Mouse (Mus musculus) forebrain, postnatal 0 days (tissue): ENCODE measurements at regions not wholly inside any gene's neighbourhood (a gene's known extent, or its start where the extent isn't known, plus 50 kb on each side); places are given as distances from the start of the nearest gene placed in this dataset.

Source experiments
- ATAC-seq: fragments of 200-750 bp; cut with Nextera tagmentation; 2 replicates; pipeline ENCODE4 v1.8.0; 2017; ENCODE audit warnings: mild to moderate bottlenecking, moderate library complexity
- DNase-seq: peaks from one replicate; pipeline ENCODE4 v3.0.0-alpha.2; 2015
- H3K27ac ChIP-seq: fragments of 300-500 bp; sonication (generic); 2 replicates; pipeline ENCODE4 v1.5.1; 2014; ENCODE audit warnings: low read depth, mild to moderate bottlenecking, antibody characterized with exemption, low read length, moderate library complexity, mixed read lengths
- H3K27me3 ChIP-seq: fragments of 300-500 bp; sonication (generic); 2 replicates; pipeline ENCODE4 v1.6.1; 2014; ENCODE audit warnings: mild to moderate bottlenecking, low read length, mixed read lengths; ENCODE audit not compliant: insufficient read depth
- H3K36me3 ChIP-seq: fragments of 300-500 bp; sonication (generic); 2 replicates; pipeline ENCODE4 v1.6.1; 2014; ENCODE audit warnings: mild to moderate bottlenecking, moderate library complexity; ENCODE audit not compliant: insufficient read depth
- H3K4me1 ChIP-seq: fragments of 300-500 bp; sonication (generic); 2 replicates; pipeline ENCODE4 v1.6.1; 2014; ENCODE audit warnings: antibody characterized with exemption; ENCODE audit not compliant: insufficient read depth
- H3K4me2 ChIP-seq: fragments of 300-500 bp; sonication (generic); 2 replicates; pipeline ENCODE4 v1.6.1; 2014; ENCODE audit warnings: low read depth, mild to moderate bottlenecking, moderate library complexity
- H3K4me3 ChIP-seq: fragments of 300-500 bp; sonication (generic); 2 replicates; pipeline ENCODE4 v1.5.1; 2014; ENCODE audit warnings: low read depth, low read length, mixed read lengths
- H3K9ac ChIP-seq: fragments of 300-500 bp; sonication (generic); 2 replicates; pipeline ENCODE4 v1.6.1; 2014; ENCODE audit warnings: mild to moderate bottlenecking
- H3K9me3 ChIP-seq: fragments of 300-500 bp; sonication (generic); 2 replicates; pipeline ENCODE4 v1.6.1; 2016; ENCODE audit warnings: low read length
- CTCF ChIP-seq: sonication (generic); IDR thresholded peaks from 2 replicates; pipeline ENCODE4 v1.5.1; 2016; ENCODE audit warnings: antibody characterized with exemption, control low read depth, low read depth
- whole genome bisulfite sequencing: fragments of 180-500 bp; shearing (Covaris S2); extraction: QIAGEN DNeasy Blood & Tissue Kit; methylation state at CpG from one replicate; pipeline ENCODE4 v1.1.7; 2014; 5-methylcytosine and 5-hydroxymethylcytosine counted together

- no peak for ATAC-seq
- no peaks in the 10 kb centered on the region for H3K27me3 ChIP-seq
- no peak overlapping the region for H3K27ac ChIP-seq
- no peaks in the 10 kb centered on the region for H3K4me1 ChIP-seq
- no peak overlapping the region for H3K4me3 ChIP-seq
- no peaks in the 10 kb centered on the region for H3K36me3 ChIP-seq
- H3K9ac ChIP-seq: no peak overlapping the region
- no peak overlapping the region for H3K4me2 ChIP-seq
- TF ChIP-seq CTCF: no peak
- WGBS: 79% methylated on average over 2 of the region's 2 CpGs
- DNase-seq: no peak
- H3K9me3 ChIP-seq: no peaks in the 10 kb centered on the region
Observed at GRCm38 (mm10) chr7:138051696-138052095, 345.8 kb downstream of the Tcerg1l start.

- WGBS: 80% methylated on average over 8 of the region's 8 CpGs
Observed at GRCm38 (mm10) chr7:138054756-138055155, 342.8 kb downstream of the Tcerg1l start.

DNA sequence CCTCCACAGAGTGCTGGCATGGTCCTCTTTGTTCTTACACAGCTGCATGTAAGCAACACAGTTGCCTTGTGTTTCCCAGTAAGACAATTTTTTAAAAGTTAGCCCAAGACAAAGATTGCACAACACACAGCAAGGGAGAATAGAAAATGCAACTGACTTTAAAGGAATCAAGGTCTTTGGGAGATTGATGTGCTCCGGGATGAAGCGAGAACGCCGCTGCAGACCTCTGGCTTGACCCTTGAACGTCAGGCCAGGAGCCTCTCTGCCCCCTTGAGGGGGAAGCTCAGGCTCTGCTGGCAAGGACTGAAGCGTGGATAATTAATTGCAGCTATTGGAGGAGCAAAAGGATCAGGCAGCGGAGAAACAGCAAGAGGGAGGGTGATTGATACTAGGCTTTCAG lies 336.4 kb downstream of the Tcerg1l start:
- H3K4me2 ChIP-seq: no peak overlapping the region
- H3K27ac ChIP-seq: no peak overlapping the region
- H3K4me1 ChIP-seq: no peaks in the 10 kb centered on the region
- 48% methylated on average over 7 of the region's 7 CpGs for WGBS
- H3K4me3 ChIP-seq: no peak overlapping the region
- no peaks in the 10 kb centered on the region for H3K27me3 ChIP-seq
- no peaks in the 10 kb centered on the region for H3K36me3 ChIP-seq
- H3K9me3 ChIP-seq: no peaks in the 10 kb centered on the region
- no peak for TF ChIP-seq CTCF
- ATAC-seq (no peak), DNase-seq (no peak)
- no peak overlapping the region for H3K9ac ChIP-seq

More at GRCm38 (mm10) chr7:138054756-138055155, 342.8 kb downstream of the Tcerg1l start:
- Histone ChIP-seq H3K27me3 (no peaks in the 10 kb centered on the region), H3K4me1 (no peaks in the 10 kb centered on the region), H3K9me3 (no peaks in the 10 kb centered on the region), H3K36me3 (no peaks in the 10 kb centered on the region), H3K4me2 (no peak overlapping the region), H3K4me3 (no peak overlapping the region), H3K9ac (no peak overlapping the region), H3K27ac (no peak overlapping the region)
- ATAC-seq (no peak), DNase-seq (no peak)
- TF ChIP-seq CTCF: no peak

- WGBS: 70% methylated on average over 4 of the region's 4 CpGs
- TF ChIP-seq CTCF: no peak
- Histone ChIP-seq H3K4me3 (no peak overlapping the region), H3K4me1 (no peaks in the 10 kb centered on the region), H3K9me3 (no peaks in the 10 kb centered on the region), H3K27ac (no peak overlapping the region), H3K4me2 (no peak overlapping the region), H3K9ac (no peak overlapping the region), H3K36me3 (no peaks in the 10 kb centered on the region), H3K27me3 (no peaks in the 10 kb centered on the region)
- DNase-seq (no peak), ATAC-seq (no peak)
Observed at GRCm38 (mm10) chr7:138066921-138067320, 330.6 kb downstream of the Tcerg1l start.

- Histone ChIP-seq H3K9ac (no peak overlapping the region), H3K27me3 (no peaks in the 10 kb centered on the region), H3K9me3 (no peaks in the 10 kb centered on the region), H3K4me1 (no peaks in the 10 kb centered on the region), H3K4me2 (no peak overlapping the region), H3K4me3 (no peak overlapping the region), H3K27ac (no peak overlapping the region), H3K36me3 (no peaks in the 10 kb centered on the region)
- no peak for TF ChIP-seq CTCF
- 54% methylated on average over 3 of the region's 3 CpGs for WGBS
- DNase-seq: peak; percentile 17
- ATAC-seq: peak; percentile 32
Observed at GRCm38 (mm10) chr7:138075231-138075630, 322.3 kb downstream of the Tcerg1l start.

- H3K27ac ChIP-seq: no peak overlapping the region
- no peaks in the 10 kb centered on the region for H3K36me3 ChIP-seq
- H3K9me3 ChIP-seq: no peaks in the 10 kb centered on the region
- no peak overlapping the region for H3K4me3 ChIP-seq
- no peak overlapping the region for H3K9ac ChIP-seq
- DNase-seq: peak; percentile 75
- H3K27me3 ChIP-seq: no peaks in the 10 kb centered on the region
- peak; percentile 83 for TF ChIP-seq CTCF
- no peaks in the 10 kb centered on the region for H3K4me1 ChIP-seq
- WGBS: 18% methylated on average over 5 of the region's 5 CpGs
- ATAC-seq: peak; percentile 36; the same call in 1 of the 2 replicates
- H3K4me2 ChIP-seq: no peak overlapping the region
Observed at GRCm38 (mm10) chr7:138083980-138084379, 313.6 kb downstream of the Tcerg1l start.

GRCm38 (mm10) chr7:138107471-138108210 lies 289.9 kb downstream of the Tcerg1l start:
- no peaks in the 10 kb centered on the region for H3K9me3 ChIP-seq
- DNase-seq (no peak), ATAC-seq (no peak)
- no peaks in the 10 kb centered on the region for H3K4me1 ChIP-seq
- no peak overlapping the region for H3K4me2 ChIP-seq
- H3K4me3 ChIP-seq: no peak overlapping the region
- H3K27me3 ChIP-seq: no peaks in the 10 kb centered on the region
- WGBS: 56% methylated on average over 7 of the region's 7 CpGs
- no peak for TF ChIP-seq CTCF
- no peaks in the 10 kb centered on the region for H3K36me3 ChIP-seq
- no peak overlapping the region for H3K27ac ChIP-seq
- H3K9ac ChIP-seq: no peak overlapping the region
